Mouse (Mus musculus) brain, adult 2 months (tissue): ENCODE measurements around the gene Lama1.
"Not testable (repeated sequence)": the region's sequence is repeated elsewhere in the genome, so short reads cannot be mapped to it uniquely, and the experiment has no call there.

ENCODE experiments used
- DNase-seq: peaks from one replicate; pipeline ENCODE4 v3.0.0; 2011; ENCODE audit warnings: low read depth, low spot score

Lama1 gene

DNA sequence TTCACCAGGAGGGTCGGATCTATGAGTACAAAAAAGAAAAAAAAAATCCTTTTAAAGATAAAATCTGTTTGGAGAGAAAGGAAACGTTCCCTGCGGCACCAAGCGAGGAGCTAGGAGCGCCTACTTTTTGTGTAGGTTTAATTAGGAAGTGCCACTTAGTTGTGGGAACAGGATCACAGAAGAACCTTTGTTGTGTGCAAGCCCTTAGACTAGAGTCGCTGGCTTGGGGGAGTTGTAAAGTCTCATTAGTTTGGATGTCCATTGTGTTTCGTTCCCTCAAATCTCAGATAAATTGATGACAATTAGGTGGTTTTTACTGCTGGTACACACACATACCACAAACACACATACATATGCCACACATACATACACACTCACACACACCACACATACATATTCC, 25.0 kb downstream of the Lama1 start:
- no peak for DNase-seq

GRCm38 (mm10) chr17:67722578-67722977, 25.5 kb downstream of the Lama1 start:
- no peak for DNase-seq

- DNase-seq, result no peak
Observed at GRCm38 (mm10) chr17:67723175-67724067, 26.4 kb downstream of the Lama1 start.

- no peak for DNase-seq
Observed at GRCm38 (mm10) chr17:67726601-67727000, 29.5 kb downstream of the Lama1 start.

GRCm38 (mm10) chr17:67728751-67729150, 31.7 kb downstream of the Lama1 start:
- DNase-seq, result no peak

DNA sequence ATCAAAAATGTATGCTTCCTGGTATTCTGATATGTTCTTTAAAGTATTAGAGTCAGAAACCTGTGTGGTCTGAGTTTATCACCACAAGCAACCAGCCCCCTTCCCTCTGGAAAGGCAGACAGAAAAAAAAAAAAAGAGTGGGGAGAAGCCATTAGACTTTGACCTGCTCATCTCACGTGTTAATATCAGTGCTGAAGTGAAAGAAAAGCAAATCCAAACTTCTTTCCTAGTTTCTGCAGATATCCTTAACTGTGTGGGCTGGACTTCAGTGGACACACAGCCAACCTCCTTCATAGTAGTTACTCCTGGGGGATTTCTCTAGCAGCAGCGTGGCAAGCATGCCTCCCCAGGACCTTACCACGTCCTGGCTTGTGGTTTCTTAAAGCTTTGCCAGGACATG, 34.0 kb downstream of the Lama1 start:
- DNase-seq, result no peak

DNA sequence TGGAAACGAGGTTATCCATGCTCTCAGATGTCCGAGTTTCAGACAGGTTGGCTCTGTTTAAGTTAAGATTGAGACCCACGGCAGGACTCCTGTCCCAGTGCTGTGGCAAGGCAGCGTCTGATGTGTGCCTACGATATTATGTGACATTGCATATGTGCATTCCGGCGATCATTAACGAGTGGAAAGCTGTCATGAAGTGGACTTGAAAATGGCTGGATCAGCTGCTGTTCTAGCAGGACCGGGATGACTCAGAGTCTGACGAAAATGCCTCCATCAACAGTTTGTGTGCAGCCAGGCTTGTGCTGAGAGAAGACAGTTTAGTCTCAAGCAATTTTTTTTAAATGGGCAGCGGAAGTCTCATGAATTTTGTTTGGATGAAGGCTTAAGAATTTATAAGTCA, 34.9 kb downstream of the Lama1 start:
- peak; percentile 43 for DNase-seq

DNA sequence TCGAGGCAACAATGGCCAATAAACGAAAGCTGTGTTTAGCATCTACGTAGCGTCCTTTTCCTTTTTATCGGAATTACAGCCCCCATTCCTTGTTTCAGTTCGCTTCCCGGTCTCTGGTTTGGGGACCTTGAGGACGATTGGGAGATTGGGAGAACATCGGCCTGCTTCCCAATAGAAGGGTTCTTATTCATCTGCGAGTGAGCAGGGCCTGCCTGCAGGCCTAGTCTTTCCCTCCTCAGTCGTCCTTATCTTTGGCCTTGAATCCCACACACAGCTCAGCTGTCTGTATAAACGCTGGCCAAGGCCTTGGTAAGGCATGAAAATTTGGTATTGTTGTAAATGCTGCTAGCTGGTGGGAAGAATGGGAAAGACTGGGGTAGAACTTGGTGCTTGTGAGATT, 36.5 kb downstream of the Lama1 start:
- DNase-seq, result no peak

DNA sequence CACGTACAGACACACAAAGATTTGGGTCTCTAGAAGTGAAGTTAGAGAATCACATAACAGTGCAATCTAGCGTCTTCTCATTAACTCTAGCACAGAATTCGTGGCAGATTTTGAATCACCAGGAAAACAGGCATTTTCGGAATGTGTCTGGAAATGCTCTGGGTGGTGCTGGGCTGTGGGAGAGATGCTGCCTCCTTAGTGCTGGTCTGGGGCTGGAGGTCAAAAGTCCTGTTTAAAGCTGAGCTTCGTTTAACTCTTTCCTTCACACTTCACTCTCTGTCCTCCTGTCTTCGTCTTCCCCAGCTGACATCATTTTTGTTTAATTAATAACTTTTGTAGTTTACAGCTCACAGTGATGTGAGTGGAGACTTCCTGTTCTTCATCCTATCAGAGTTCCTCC, 38.7 kb downstream of the Lama1 start:
- DNase-seq, result no peak

GRCm38 (mm10) chr17:67741229-67741628, 44.2 kb downstream of the Lama1 start:
- not testable (repeated sequence) for DNase-seq

DNA sequence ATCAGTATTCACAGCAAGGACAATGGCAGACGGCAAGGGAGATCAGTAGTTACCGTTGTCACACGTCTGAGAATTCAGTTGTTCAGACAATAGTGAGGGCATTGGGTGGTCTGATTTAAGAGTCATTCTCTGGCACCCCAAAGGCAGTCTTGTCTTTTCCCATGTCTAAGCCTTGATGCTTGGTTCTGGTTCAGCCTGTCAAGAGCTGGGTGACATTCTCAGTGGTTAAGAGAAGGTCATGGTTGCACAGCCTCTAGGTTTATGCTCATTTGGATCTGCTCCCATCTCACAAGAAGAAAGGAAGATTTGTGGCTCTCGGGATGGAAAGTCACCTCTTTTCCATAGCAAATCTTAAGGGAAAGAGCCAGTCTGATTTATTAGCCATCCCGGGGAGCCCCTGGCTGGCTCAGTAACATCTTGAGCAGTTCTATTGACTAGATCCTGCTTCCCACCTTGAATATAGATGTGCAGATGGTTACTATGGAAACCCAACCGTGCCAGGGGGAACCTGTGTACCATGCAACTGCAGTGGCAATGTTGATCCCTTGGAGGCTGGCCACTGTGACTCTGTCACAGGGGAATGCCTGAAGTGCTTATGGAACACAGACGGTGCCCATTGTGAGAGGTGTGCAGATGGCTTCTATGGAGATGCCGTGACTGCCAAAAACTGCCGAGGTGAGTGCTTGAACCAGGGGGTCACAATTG, 67.3 kb downstream of the Lama1 start:
- DNase-seq, result peak; percentile 7

GRCm38 (mm10) chr17:67773608-67774007, 76.5 kb downstream of the Lama1 start:
- no peak for DNase-seq

DNA sequence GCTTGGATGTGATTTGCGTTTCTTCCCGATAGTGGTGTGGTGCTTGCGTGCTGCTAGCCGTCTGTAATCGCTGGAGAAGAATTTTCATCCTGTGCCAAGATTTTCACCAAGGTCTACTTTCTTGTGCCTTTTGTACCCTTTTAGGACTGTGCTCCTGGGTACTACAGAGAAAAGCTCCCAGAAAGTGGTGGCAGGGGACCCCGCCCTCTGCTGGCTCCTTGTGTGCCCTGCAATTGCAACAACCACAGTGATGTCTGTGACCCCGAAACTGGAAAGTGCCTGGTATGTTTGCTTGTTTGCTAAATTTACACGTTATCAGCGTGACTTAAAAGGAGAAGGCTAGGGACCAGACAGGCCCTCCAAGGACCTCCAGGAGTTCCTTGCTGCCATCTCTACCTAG, 79.7 kb downstream of the Lama1 start:
- peak; percentile 5 for DNase-seq

GRCm38 (mm10) chr17:67779812-67780211, 82.8 kb downstream of the Lama1 start:
- DNase-seq, result peak; percentile 27

DNA sequence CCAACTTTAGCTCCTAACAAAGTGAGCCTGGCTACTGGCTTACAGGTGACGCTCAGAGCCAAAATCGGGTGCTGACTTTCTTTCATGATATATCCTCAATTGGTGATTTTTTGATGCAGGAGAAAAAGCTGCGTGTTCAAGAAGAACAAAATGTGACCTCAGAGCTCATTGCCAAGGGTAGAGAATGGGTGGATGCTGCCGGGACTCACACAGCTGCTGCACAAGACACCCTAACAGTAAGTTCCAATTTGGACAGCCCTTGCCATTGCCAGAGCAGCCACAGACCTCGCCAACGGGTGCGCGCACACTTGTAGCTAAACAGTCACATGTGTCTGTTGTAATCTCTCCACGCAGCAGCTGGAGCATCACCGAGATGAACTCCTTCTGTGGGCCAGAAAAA, 94.0 kb downstream of the Lama1 start:
- DNase-seq, result no peak

- no peak for DNase-seq
Observed at GRCm38 (mm10) chr17:67809171-67809570, 112.1 kb downstream of the Lama1 start.

DNA sequence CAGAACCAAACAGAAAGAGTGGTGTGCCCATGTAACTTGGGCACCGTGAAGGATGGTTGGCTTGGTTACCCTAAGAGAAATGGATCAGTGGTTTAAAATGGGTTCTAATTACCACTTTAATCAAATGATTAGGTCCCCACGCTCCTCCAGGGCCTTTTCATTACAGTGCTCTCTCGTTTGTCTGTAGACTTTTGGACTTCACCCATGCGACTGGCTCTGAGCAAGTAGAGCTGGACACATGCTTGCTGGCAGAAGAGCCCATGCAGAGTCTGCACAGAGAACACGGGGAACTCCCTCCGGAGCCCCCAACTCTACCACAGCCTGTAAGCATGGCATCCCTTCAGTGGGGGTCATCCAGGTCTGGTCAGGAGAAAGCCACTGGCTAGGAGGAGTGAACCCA, 116.6 kb downstream of the Lama1 start:
- no peak for DNase-seq

DNA sequence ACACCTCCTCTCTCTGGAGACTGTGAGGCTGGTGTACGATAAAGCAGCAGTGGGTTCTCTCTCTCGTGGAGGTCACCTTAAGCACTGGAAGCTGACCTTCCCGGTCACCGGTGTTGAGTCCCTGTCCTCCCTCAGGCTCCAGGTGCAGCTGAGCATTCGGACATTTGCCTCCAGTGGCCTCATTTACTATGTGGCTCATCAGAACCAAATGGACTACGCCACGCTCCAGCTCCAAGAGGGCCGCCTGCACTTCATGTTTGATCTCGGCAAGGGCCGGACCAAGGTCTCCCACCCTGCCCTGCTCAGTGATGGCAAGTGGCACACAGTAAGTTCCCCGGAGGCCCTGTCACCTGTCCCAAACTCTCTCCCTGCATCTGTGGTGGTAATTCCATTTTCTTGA, 118.7 kb downstream of the Lama1 start:
- DNase-seq, result no peak

- no peak for DNase-seq
Observed at GRCm38 (mm10) chr17:67816916-67817315, 119.9 kb downstream of the Lama1 start.

DNA sequence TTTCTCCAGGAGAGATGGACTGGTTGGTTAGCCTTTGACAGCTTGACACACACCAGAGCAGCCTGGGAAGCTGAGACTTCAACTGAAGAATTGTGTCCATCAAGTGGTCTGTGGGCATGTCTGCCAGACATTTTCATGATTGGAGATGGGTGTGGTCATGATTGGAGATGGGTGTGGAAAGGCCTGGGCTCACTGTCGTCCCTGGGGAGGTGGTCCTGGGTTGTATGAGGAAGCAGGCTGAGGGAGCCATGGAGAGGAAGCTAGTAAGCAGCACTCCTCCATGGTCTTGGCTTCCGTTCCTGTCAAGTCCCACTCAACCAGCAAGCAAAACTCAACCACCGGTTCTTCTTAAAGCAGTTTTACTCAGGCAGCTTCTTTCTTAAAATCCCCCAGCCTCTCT, 130.4 kb downstream of the Lama1 start:
- no peak for DNase-seq

- DNase-seq, result no peak
Observed at GRCm38 (mm10) chr17:67836146-67836895, 139.3 kb downstream of the Lama1 start.

- peak; percentile 80 for DNase-seq
Observed at GRCm38 (mm10) chr17:67837351-67838090, 140.5 kb downstream of the Lama1 start.
